Mouse (Mus musculus): ENCODE data around the gene Olfr1105.

GRCm38 (mm10) chr2:87036431-87036830, at the start of gene Olfr1105:
- TF ChIP-seq CTCF (IDR thresholded peaks at IDR 0.05 in 2 of 3, conservative IDR thresholded peaks at IDR 0.05 in 1 of 3; ENCODE audit: control insufficient read depth in 1 of 3, insufficient read depth in 1 of 3, low read depth in 2 of 3, low read length in 3 of 3, poor library complexity in 1 of 3, severe bottlenecking in 1 of 3) (no peak), MYC (IDR thresholded peaks at IDR 0.05; ENCODE audit: low read depth, low read length) (no peak), MEF2A (IDR thresholded peaks at IDR 0.05; ENCODE audit: extremely low read depth, insufficient replicate concordance, low read depth, low read length, poor library complexity, severe bottlenecking) (no peak), POLR2A (IDR thresholded peaks at IDR 0.05; ENCODE audit: control insufficient read depth in 1 of 2, insufficient read depth in 1 of 2, low read depth in 1 of 2, low read length in 2 of 2, poor library complexity in 1 of 2) (no peak), ETS1 (IDR thresholded peaks at IDR 0.05; ENCODE audit: low read depth, low read length) (no peak), EP300 (IDR thresholded peaks at IDR 0.05; ENCODE audit: low read depth in 1 of 2, low read length in 2 of 2) (no peak), POLR2AphosphoS5 (IDR thresholded peaks at IDR 0.05; ENCODE audit: borderline replicate concordance, low read depth, low read length) (no peak)
